Mouse (Mus musculus) limb, embryonic 14.5 days (tissue): Measurements from ENCODE around the gene Dmc1. TPM values are rescaled to one million over a fixed set of nuclear protein-coding genes. Genes with fewer than 3 reads are reported as not detected.

Experiments used
- ATAC-seq: fragments of 200-750 bp; cut with Nextera tagmentation; 2 replicates; pipeline ENCODE4 v1.8.0; 2017; ENCODE audit warnings: low read depth, moderate number of reproducible peaks, moderate TSS enrichment; ENCODE audit not compliant: low FRiP score
- DNase-seq: peaks from one replicate; pipeline ENCODE4 v3.0.0-alpha.2; 2015; ENCODE audit warnings: low spot score
- H3K27ac ChIP-seq: fragments of 300-500 bp; sonication (generic); replicated peaks from 2 replicates; pipeline ENCODE4 v1.5.1; 2014; ENCODE audit warnings: low read depth, mild to moderate bottlenecking, low read length, moderate library complexity, mixed read lengths
- H3K27me3 ChIP-seq: fragments of 300-500 bp; sonication (generic); 2 replicates; pipeline ENCODE4 v1.6.1; 2014; ENCODE audit warnings: low read length, mixed read lengths; ENCODE audit not compliant: control insufficient read depth, insufficient read depth
- H3K36me3 ChIP-seq: fragments of 300-500 bp; sonication (generic); 2 replicates; pipeline ENCODE4 v1.6.1; 2014; ENCODE audit warnings: mild to moderate bottlenecking, low read length, moderate library complexity, mixed read lengths; ENCODE audit not compliant: control insufficient read depth, insufficient read depth
- H3K4me1 ChIP-seq: fragments of 300-500 bp; sonication (generic); 2 replicates; pipeline ENCODE4 v1.6.1; 2014; ENCODE audit warnings: antibody characterized with exemption, low read length, mixed read lengths; ENCODE audit not compliant: control insufficient read depth, insufficient read depth
- H3K4me2 ChIP-seq: fragments of 300-500 bp; sonication (generic); replicated peaks from 2 replicates; pipeline ENCODE4 v1.6.1; 2014; ENCODE audit warnings: low read depth, mild to moderate bottlenecking, low read length, moderate library complexity; ENCODE audit not compliant: severe bottlenecking
- H3K4me3 ChIP-seq: fragments of 300-500 bp; sonication (generic); replicated peaks from 2 replicates; pipeline ENCODE4 v1.5.1; 2014; ENCODE audit warnings: low read length
- H3K9ac ChIP-seq: fragments of 300-500 bp; sonication (generic); 2 replicates; pipeline ENCODE4 v1.6.1; 2014; ENCODE audit warnings: mild to moderate bottlenecking, low read depth, low read length, moderate library complexity; ENCODE audit not compliant: severe bottlenecking
- H3K9me3 ChIP-seq: fragments of 300-500 bp; sonication (generic); 2 replicates; pipeline ENCODE4 v1.6.1; 2016; ENCODE audit warnings: low read length; ENCODE audit not compliant: control insufficient read depth
- POLR2A ChIP-seq: fragments of 200-500 bp; IDR thresholded peaks from 2 replicates; pipeline ENCODE4 v1.8.0; 2012; ENCODE audit warnings: inconsistent platforms, mild to moderate bottlenecking, moderate library complexity, borderline replicate concordance; ENCODE audit not compliant: insufficient read depth, insufficient read length; ENCODE audit errors: extremely low read depth
- WGBS: fragments of 180-500 bp; shearing (Covaris S2); extraction: QIAGEN DNeasy Blood & Tissue Kit; methylation state at CpG from one replicate; pipeline ENCODE4 v1.1.7; 2014; 5-methylcytosine and 5-hydroxymethylcytosine counted together
- polyA plus RNA-seq, 2 experiments: library from polyadenylated mRNA; depleted of rRNA in 1 of 2; stranded (reverse) in 1 of 2; unstranded in 1 of 2; fragments of >200 nt; fragmentation: Nextera tagmentation in 1 of 2; extraction: Ambion mirVana in 1 of 2; gene quantifications; 2 replicates each; pipeline versions ENCODE4 v1.2.1 to v1.2.3; 2012 to 2014

Dmc1 gene
- polyA plus RNA-seq (2012; rRNA removed) (13.1 and 13.6 TPM in 2 replicates), polyA plus RNA-seq (2014; fragmentation: Nextera tagmentation; extraction: Ambion mirVana) (2.6 TPM in 2 replicates)

GRCm38 (mm10) chr15:79604990-79605665 is at the start of gene Dmc1:
TSS of gene Dmc1 (minus strand) at chr15:79605109.
- DNase-seq (peak; percentile 13), ATAC-seq (no peak; the same call in 1 of the 2 replicates)
- 0 out of 2 replicates have a peak, but pooled peaks cover 5% of the 10 kb centered on the region for H3K27me3 ChIP-seq
- peak within 1 kb of the TSS; percentile 37 for H3K4me3 ChIP-seq
- peak within 1 kb of the TSS; percentile 48 for H3K4me2 ChIP-seq
- TF ChIP-seq POLR2A, result no peak
- H3K9me3 ChIP-seq, result peaks cover 3% of the 10 kb centered on the region; the same call in 1 of the 2 replicates
- WGBS, result 8% methylated on average over 37 of the region's 37 CpGs
- peak within 1 kb of the TSS; percentile 55 for H3K9ac ChIP-seq
- peaks cover 4% of the 10 kb centered on the region; the same call in 1 of the 2 replicates for H3K4me1 ChIP-seq
- no peak within 1 kb of the TSS for H3K27ac ChIP-seq
- H3K36me3 ChIP-seq, result no peaks in the 10 kb centered on the region

- H3K27ac ChIP-seq, result no peak overlapping the region
- no peak for TF ChIP-seq POLR2A
- peaks cover 6% of the 10 kb centered on the region; the same call in 1 of the 2 replicates for H3K36me3 ChIP-seq
- WGBS, result 76% methylated on average over 4 of the region's 4 CpGs
- no peak overlapping the region for H3K4me3 ChIP-seq
- DNase-seq (no peak), ATAC-seq (no peak)
- H3K9me3 ChIP-seq, result peaks cover 5% of the 10 kb centered on the region; the same call in 1 of the 2 replicates
- H3K4me2 ChIP-seq, result no peak overlapping the region
- H3K27me3 ChIP-seq, result no peaks in the 10 kb centered on the region
- H3K4me1 ChIP-seq, result no peaks in the 10 kb centered on the region
- H3K9ac ChIP-seq, result no peak overlapping the region
Observed at GRCm38 (mm10) chr15:79651481-79651880, 46.6 kb upstream of the Dmc1 start.

DNA sequence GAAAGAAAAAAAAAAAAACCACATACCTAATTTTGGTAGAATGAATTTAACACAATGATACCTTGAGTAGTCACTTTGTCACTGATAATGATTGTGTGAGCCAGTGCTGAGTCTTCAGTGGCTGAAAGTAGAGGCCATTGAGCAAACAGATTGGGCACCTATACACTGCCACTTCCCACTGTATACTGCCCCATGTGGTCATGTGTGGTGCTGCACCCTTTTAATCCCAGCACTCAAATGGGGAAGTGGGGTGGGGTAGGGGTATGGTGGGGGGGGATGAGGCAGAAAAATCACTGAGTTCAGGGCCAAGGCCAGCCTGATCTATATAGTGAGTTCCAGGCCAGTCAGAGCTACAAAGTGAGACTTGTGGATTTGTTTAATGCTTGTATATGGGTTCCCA is 45.7 kb upstream of the Dmc1 start:
- H3K27me3 ChIP-seq, result no peaks in the 10 kb centered on the region
- TF ChIP-seq POLR2A, result no peak

GRCm38 (mm10) chr15:79648130-79648529 is 43.2 kb upstream of the Dmc1 start:
- Histone ChIP-seq H3K27ac (no peak overlapping the region), H3K4me2 (no peak overlapping the region), H3K36me3 (peaks cover 6% of the 10 kb centered on the region; the same call in 1 of the 2 replicates), H3K4me1 (no peaks in the 10 kb centered on the region), H3K4me3 (no peak overlapping the region), H3K27me3 (no peaks in the 10 kb centered on the region), H3K9me3 (peaks cover 5% of the 10 kb centered on the region; the same call in 1 of the 2 replicates), H3K9ac (no peak overlapping the region)
- 81% methylated on average over 12 of the region's 12 CpGs for WGBS
- DNase-seq (no peak), ATAC-seq (no peak)
- TF ChIP-seq POLR2A, result no peak

More for the DNA sequence above, 45.7 kb upstream of the Dmc1 start:
- Histone ChIP-seq H3K27ac (no peak overlapping the region), H3K4me1 (no peaks in the 10 kb centered on the region), H3K4me3 (no peak overlapping the region), H3K4me2 (no peak overlapping the region), H3K9me3 (peaks cover 5% of the 10 kb centered on the region; the same call in 1 of the 2 replicates), H3K36me3 (peaks cover 6% of the 10 kb centered on the region; the same call in 1 of the 2 replicates), H3K9ac (no peak overlapping the region)
- ATAC-seq, result no peak
- DNase-seq, result no peak

DNA sequence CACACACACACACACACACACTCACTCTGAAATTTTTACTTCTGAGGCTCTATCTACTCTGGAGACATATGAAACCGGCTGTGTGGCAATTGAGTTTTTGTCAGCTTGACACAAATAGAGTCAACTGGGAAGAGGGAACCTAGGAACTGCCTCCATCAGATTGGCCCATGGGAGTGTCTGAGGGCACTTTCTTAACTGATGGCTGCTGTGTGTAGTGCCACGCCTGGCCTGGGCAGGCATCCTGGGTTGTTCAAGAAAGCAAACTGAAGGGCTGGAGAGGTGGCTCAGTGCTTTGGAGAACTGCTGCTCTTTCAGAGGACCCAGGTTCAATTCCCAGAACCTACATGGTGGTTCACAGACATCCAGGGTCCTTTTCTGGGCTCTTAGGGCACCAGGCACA is 40.6 kb upstream of the Dmc1 start:
- Histone ChIP-seq H3K4me1 (no peaks in the 10 kb centered on the region), H3K27me3 (no peaks in the 10 kb centered on the region), H3K4me2 (no peak overlapping the region), H3K36me3 (peaks cover 10% of the 10 kb centered on the region; the same call in 1 of the 2 replicates), H3K4me3 (no peak overlapping the region), H3K27ac (no peak overlapping the region), H3K9ac (no peak overlapping the region), H3K9me3 (no peaks in the 10 kb centered on the region)
- no peak for DNase-seq
- WGBS, result 86% methylated on average over 2 of the region's 2 CpGs
- no peak for ATAC-seq
- TF ChIP-seq POLR2A, result no peak
